Mouse (Mus musculus): Measurements from ENCODE around the gene Stoml1. TPM values are rescaled to one million over a fixed set of nuclear protein-coding genes. Genes with fewer than 3 reads are reported as not detected.

Gene Stoml1
- 29.9 and 33.6 TPM in 2 replicates for polyA plus RNA-seq (2015; fragmentation: Nextera tagmentation; extraction: Ambion mirVana)

GRCm38 (mm10) chr9:58253033-58253804, at the start of gene Stoml1:
Gene Stoml1, plus strand, starts transcription at chr9:58253164.
- Histone ChIP-seq H3K4me1 (peaks cover 33% of the 10 kb centered on the region), H3K27ac (peak within 1 kb of the TSS; percentile 89), H3K4me2 (peak within 1 kb of the TSS; percentile 79), H3K9ac (peak within 1 kb of the TSS; percentile 72), H3K9me3 (replicated peaks) (no peaks in the 10 kb centered on the region), H3K27me3 (no peaks in the 10 kb centered on the region), H3K4me3 (replicated peaks) (peak within 1 kb of the TSS; percentile 89), H3K36me3 (peaks cover 27% of the 10 kb centered on the region)
- under 1% methylated on average over 31 of the region's 31 CpGs for WGBS
- peak; percentile 97 for ATAC-seq (replicated peaks; ENCODE audit: low FRiP score)

GRCm38 (mm10) chr9:58203516-58204447, 49.2 kb upstream of the Stoml1 start, which contains the start of the genes Islr and Islr2:
Gene Islr, minus strand, starts transcription at chr9:58204306.
Gene Islr2, minus strand, starts transcription at chr9:58204319.
- Histone ChIP-seq H3K9me3 (replicated peaks) (no peaks in the 10 kb centered on the region), H3K4me3 (replicated peaks) (peak within 1 kb of the TSS; percentile 40), H3K36me3 (no peaks in the 10 kb centered on the region), H3K27me3 (peaks cover 59% of the 10 kb centered on the region), H3K4me1 (peaks cover 52% of the 10 kb centered on the region), H3K9ac (0 out of 2 replicates have a peak within 1 kb of the TSS, but pooled peaks have one; percentile 26), H3K27ac (no peak within 1 kb of the TSS), H3K4me2 (peak within 1 kb of the TSS; percentile 64)
- peak; percentile 74 for ATAC-seq (replicated peaks; ENCODE audit: low FRiP score)
- WGBS: 3% methylated on average over 42 of the region's 42 CpGs

- Histone ChIP-seq H3K27me3 (peaks cover 52% of the 10 kb centered on the region), H3K4me3 (replicated peaks) (peak overlapping the region; percentile 40), H3K9ac (no peak overlapping the region), H3K36me3 (no peaks in the 10 kb centered on the region), H3K4me1 (peaks cover 44% of the 10 kb centered on the region), H3K9me3 (replicated peaks) (no peaks in the 10 kb centered on the region), H3K4me2 (peak overlapping the region; percentile 64), H3K27ac (no peak overlapping the region)
- 4% methylated on average over 18 of the region's 18 CpGs for WGBS
- ATAC-seq (replicated peaks; ENCODE audit: low FRiP score): peak; percentile 79; the same call in 1 of the 2 replicates
These were observed 48.4 kb upstream of the Stoml1 start for GRCm38 (mm10) chr9:58204448-58205000.

- ATAC-seq (replicated peaks; ENCODE audit: low FRiP score): no peak
- no peaks in the 10 kb centered on the region for H3K9me3 ChIP-seq (replicated peaks)
- H3K4me3 ChIP-seq (replicated peaks): no peak overlapping the region
- H3K36me3 ChIP-seq: no peaks in the 10 kb centered on the region
- H3K4me2 ChIP-seq: no peak overlapping the region
- WGBS: 91% methylated on average over 7 of the region's 7 CpGs
- H3K4me1 ChIP-seq: peaks cover 30% of the 10 kb centered on the region
- no peak overlapping the region for H3K9ac ChIP-seq
- peaks cover 37% of the 10 kb centered on the region for H3K27me3 ChIP-seq
- H3K27ac ChIP-seq: no peak overlapping the region
These were observed 47.0 kb upstream of the Stoml1 start for GRCm38 (mm10) chr9:58206013-58206412.

- Histone ChIP-seq H3K27me3 (0 out of 2 replicates have a peak, but pooled peaks cover 6% of the 10 kb centered on the region), H3K27ac (peak overlapping the region; percentile 37; the same call in 1 of the 2 replicates), H3K4me1 (peaks cover 17% of the 10 kb centered on the region), H3K4me2 (no peak overlapping the region), H3K9ac (no peak overlapping the region), H3K36me3 (no peaks in the 10 kb centered on the region), H3K9me3 (replicated peaks) (no peaks in the 10 kb centered on the region), H3K4me3 (replicated peaks) (no peak overlapping the region)
- WGBS: 69% methylated on average over 8 of the region's 8 CpGs
- ATAC-seq (replicated peaks; ENCODE audit: low FRiP score): no peak
These were observed 43.3 kb upstream of the Stoml1 start for GRCm38 (mm10) chr9:58209462-58210303.

GRCm38 (mm10) chr9:58210304-58210627, 42.7 kb upstream of the Stoml1 start:
- ATAC-seq (replicated peaks; ENCODE audit: low FRiP score): no peak
- WGBS: 70% methylated on average over 2 of the region's 2 CpGs
- Histone ChIP-seq H3K36me3 (no peaks in the 10 kb centered on the region), H3K4me3 (replicated peaks) (no peak overlapping the region), H3K9me3 (replicated peaks) (no peaks in the 10 kb centered on the region), H3K27me3 (0 out of 2 replicates have a peak, but pooled peaks cover 3% of the 10 kb centered on the region), H3K27ac (no peak overlapping the region), H3K4me1 (peaks cover 23% of the 10 kb centered on the region), H3K4me2 (no peak overlapping the region), H3K9ac (no peak overlapping the region)

- H3K27me3 ChIP-seq: 0 out of 2 replicates have a peak, but pooled peaks cover 1% of the 10 kb centered on the region
- H3K36me3 ChIP-seq: no peaks in the 10 kb centered on the region
- no peak overlapping the region for H3K4me3 ChIP-seq (replicated peaks)
- ATAC-seq (replicated peaks; ENCODE audit: low FRiP score): no peak
- H3K9ac ChIP-seq: no peak overlapping the region
- no peaks in the 10 kb centered on the region for H3K9me3 ChIP-seq (replicated peaks)
- WGBS: 36% methylated on average over 5 of the region's 5 CpGs
- H3K27ac ChIP-seq: peak overlapping the region; percentile 87
- no peak overlapping the region for H3K4me2 ChIP-seq
- peaks cover 40% of the 10 kb centered on the region for H3K4me1 ChIP-seq
These were observed 39.6 kb upstream of the Stoml1 start for GRCm38 (mm10) chr9:58213377-58213776.

- H3K27ac ChIP-seq: peak overlapping the region; percentile 87
- peaks cover 3% of the 10 kb centered on the region; the same call in 1 of the 2 replicates for H3K36me3 ChIP-seq
- H3K4me3 ChIP-seq (replicated peaks): no peak overlapping the region
- H3K9me3 ChIP-seq (replicated peaks): no peaks in the 10 kb centered on the region
- WGBS: 10% methylated on average over 5 of the region's 5 CpGs
- H3K4me2 ChIP-seq: peak overlapping the region; percentile 25
- H3K4me1 ChIP-seq: peaks cover 40% of the 10 kb centered on the region
- no peaks in the 10 kb centered on the region for H3K27me3 ChIP-seq
- H3K9ac ChIP-seq: no peak overlapping the region
- peak; percentile 73 for ATAC-seq (replicated peaks; ENCODE audit: low FRiP score)
These were observed 39.1 kb upstream of the Stoml1 start for GRCm38 (mm10) chr9:58213865-58214264.

GRCm38 (mm10) chr9:58214519-58215180, 38.3 kb upstream of the Stoml1 start:
- 29% methylated on average over 8 of the region's 8 CpGs for WGBS
- H3K4me1 ChIP-seq: peaks cover 40% of the 10 kb centered on the region
- no peak overlapping the region for H3K4me2 ChIP-seq
- peaks cover 9% of the 10 kb centered on the region for H3K36me3 ChIP-seq
- H3K9me3 ChIP-seq (replicated peaks): no peaks in the 10 kb centered on the region
- no peaks in the 10 kb centered on the region for H3K27me3 ChIP-seq
- peak overlapping the region; percentile 87 for H3K27ac ChIP-seq
- no peak overlapping the region for H3K9ac ChIP-seq
- ATAC-seq (replicated peaks; ENCODE audit: low FRiP score): peak; percentile 52; the same call in 1 of the 2 replicates
- no peak overlapping the region for H3K4me3 ChIP-seq (replicated peaks)

GRCm38 (mm10) chr9:58216402-58216801, 36.6 kb upstream of the Stoml1 start:
- Histone ChIP-seq H3K27me3 (no peaks in the 10 kb centered on the region), H3K9me3 (replicated peaks) (no peaks in the 10 kb centered on the region), H3K4me2 (no peak overlapping the region), H3K4me1 (peaks cover 45% of the 10 kb centered on the region), H3K36me3 (peaks cover 26% of the 10 kb centered on the region), H3K27ac (no peak overlapping the region), H3K4me3 (replicated peaks) (no peak overlapping the region), H3K9ac (no peak overlapping the region)
- ATAC-seq (replicated peaks; ENCODE audit: low FRiP score): no peak; the same call in 1 of the 2 replicates
- 50% methylated on average over 6 of the region's 6 CpGs for WGBS
